Mouse (Mus musculus): ENCODE data around the gene Dbndd2. TPM values are rescaled to one million over a fixed set of nuclear protein-coding genes. Genes with fewer than 3 reads are reported as not detected.
A peak's percentile ranks its signal among the peaks of the same experiment; 100 is the strongest.

Dbndd2 gene
- polyA plus RNA-seq, 1 experiment from 2014 or later = 10.5 TPM

DNA sequence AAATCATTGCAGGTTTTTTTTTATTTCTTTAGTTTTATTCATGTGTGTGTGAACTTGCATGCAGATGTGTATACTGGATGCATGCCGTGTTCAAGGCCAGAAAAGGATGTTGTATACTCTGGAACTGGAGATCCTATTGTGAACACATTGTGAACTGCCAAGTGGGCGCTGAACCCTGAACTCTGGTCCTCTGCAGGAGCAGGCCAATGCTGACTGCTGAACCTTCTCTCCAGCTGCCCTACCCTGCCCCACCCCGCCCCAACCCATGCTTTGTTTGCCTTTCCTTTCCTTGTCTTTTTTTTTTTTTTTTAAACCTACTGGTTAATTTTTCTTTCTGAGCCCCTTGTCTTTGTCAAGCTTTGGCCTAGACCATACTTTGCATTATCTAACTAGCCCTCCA, 29.0 kb downstream of the Dbndd2 start:
- Histone ChIP-seq H3K4me2 (ENCODE audit: low read depth, low read length) (no peak overlapping the region), H3K9me3 (ENCODE audit: control insufficient read depth, low read length) (peaks cover 6% of the 10 kb centered on the region; the same call in 1 of the 2 replicates), H3K9ac (ENCODE audit: low read depth, low read length) (no peak overlapping the region), H3K4me3 (ENCODE audit: low read depth, low read length) (no peak overlapping the region), H3K36me3 (ENCODE audit: control insufficient read depth, insufficient read depth, low read length) (no peaks in the 10 kb centered on the region), H3K27ac (replicated peaks; ENCODE audit: low read depth, low read length) (no peak overlapping the region), H3K4me1 (ENCODE audit: control insufficient read depth, insufficient read depth, low read length) (peaks cover 5% of the 10 kb centered on the region; the same call in 1 of the 2 replicates), H3K27me3 (replicated peaks; ENCODE audit: control insufficient read depth, insufficient read depth, low read length) (no peaks in the 10 kb centered on the region)
- ATAC-seq (ENCODE audit: low read depth) (no peak), DNase-seq (ENCODE audit: low spot score) (no peak)
- WGBS = 88% methylated on average over 3 of the region's 3 CpGs

DNA sequence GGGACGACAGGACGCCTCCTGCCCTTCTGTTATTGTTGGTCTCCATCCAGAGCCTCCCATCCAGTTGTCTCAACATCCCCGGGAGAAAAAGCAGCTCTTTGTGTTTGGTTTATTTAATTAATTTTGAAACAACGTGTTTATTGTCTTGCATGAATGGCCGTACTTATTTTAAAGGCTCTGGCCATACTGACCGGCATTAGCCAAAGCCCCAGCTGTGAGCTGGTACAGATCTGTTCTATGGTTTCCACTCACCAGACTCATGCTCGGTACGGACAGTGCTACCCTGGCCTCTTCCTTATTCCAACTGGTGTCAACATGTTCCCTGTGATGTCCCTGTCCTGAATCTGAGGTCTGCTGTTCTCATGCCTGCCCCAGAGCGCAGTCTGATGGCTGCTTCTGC, 30.0 kb downstream of the Dbndd2 start:
- Histone ChIP-seq H3K27me3 (replicated peaks; ENCODE audit: control insufficient read depth, insufficient read depth, low read length) (no peaks in the 10 kb centered on the region), H3K9me3 (ENCODE audit: control insufficient read depth, low read length) (peaks cover 6% of the 10 kb centered on the region; the same call in 1 of the 2 replicates), H3K4me2 (ENCODE audit: low read depth, low read length) (no peak overlapping the region; the same call in 1 of the 2 replicates), H3K9ac (ENCODE audit: low read depth, low read length) (no peak overlapping the region), H3K36me3 (ENCODE audit: control insufficient read depth, insufficient read depth, low read length) (no peaks in the 10 kb centered on the region), H3K27ac (replicated peaks; ENCODE audit: low read depth, low read length) (peak overlapping the region; percentile 21; the same call in 1 of the 2 replicates), H3K4me3 (ENCODE audit: low read depth, low read length) (no peak overlapping the region), H3K4me1 (ENCODE audit: control insufficient read depth, insufficient read depth, low read length) (peaks cover 6% of the 10 kb centered on the region; the same call in 1 of the 2 replicates)
- DNase-seq (ENCODE audit: low spot score) (no peak), ATAC-seq (ENCODE audit: low read depth) (no peak)
- 70% methylated on average over 9 of the region's 9 CpGs for WGBS

DNA sequence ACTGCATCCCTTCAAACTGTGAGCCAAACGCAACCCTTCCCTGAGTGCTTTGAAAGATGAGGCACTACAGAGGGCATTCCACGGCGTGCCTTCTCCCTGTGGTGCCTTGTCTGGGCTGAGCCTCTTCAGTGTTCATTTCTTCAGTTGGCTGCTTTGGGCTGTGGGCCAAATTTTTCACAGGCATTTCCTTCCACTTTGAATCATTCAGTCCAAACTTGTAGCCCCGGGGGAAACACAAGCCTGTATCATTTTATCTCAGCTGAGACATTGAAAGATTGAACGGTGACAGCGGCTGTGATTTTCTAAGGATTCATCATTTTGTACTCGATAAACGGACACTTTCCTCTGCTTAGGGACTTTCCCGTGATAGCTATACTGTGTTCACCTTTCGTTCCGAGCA, 30.7 kb downstream of the Dbndd2 start:
- WGBS = 70% methylated on average over 11 of the region's 11 CpGs
- Histone ChIP-seq H3K4me3 (ENCODE audit: low read depth, low read length) (no peak overlapping the region), H3K4me2 (ENCODE audit: low read depth, low read length) (no peak overlapping the region), H3K9me3 (ENCODE audit: control insufficient read depth, low read length) (peaks cover 6% of the 10 kb centered on the region; the same call in 1 of the 2 replicates), H3K4me1 (ENCODE audit: control insufficient read depth, insufficient read depth, low read length) (peaks cover 13% of the 10 kb centered on the region), H3K27ac (replicated peaks; ENCODE audit: low read depth, low read length) (0 out of 2 replicates have a peak overlapping the region, but pooled peaks have one; percentile 21), H3K9ac (ENCODE audit: low read depth, low read length) (no peak overlapping the region), H3K27me3 (replicated peaks; ENCODE audit: control insufficient read depth, insufficient read depth, low read length) (no peaks in the 10 kb centered on the region), H3K36me3 (ENCODE audit: control insufficient read depth, insufficient read depth, low read length) (no peaks in the 10 kb centered on the region)
- DNase-seq (ENCODE audit: low spot score) (peak; percentile 65), ATAC-seq (ENCODE audit: low read depth) (peak; percentile 34; the same call in 1 of the 2 replicates)

DNA sequence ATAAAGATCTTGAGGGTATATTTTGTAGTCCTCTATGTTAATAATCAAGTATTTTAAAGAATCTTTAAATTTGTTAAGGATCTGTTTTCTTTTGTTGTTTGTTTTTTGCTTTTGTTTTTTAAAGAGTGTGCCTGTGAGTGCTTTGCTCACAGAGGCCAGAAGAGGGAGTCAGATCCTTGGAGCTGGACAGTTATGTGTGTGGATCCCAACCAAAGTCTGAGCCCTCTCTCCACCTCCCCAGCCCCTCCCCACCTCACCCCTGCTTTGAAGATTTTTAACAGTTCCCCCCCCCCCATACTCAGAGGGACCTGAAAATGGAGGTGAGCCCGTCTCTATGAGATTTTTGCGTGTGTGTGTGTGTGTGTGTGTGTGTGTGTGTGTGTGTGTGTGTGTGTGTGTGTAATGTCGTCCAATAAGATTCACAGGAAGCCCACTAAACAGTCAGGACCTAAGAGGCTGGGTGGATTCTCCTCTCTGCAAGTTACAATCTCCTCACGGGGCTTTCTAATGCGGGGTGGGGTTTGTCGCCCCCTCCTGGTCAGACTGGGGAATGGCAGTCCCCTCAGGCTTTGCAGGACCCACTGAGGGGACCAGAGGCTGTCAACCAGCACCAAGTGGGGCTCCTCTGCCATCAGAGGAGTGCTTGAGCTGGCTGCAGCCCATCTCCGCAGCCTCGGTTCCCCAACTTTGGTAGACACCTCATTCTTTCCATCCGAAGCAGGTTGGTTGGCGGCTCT, 31.7 kb downstream of the Dbndd2 start:
- Histone ChIP-seq H3K4me1 (ENCODE audit: control insufficient read depth, insufficient read depth, low read length) (peaks cover 19% of the 10 kb centered on the region), H3K27ac (replicated peaks; ENCODE audit: low read depth, low read length) (peak overlapping the region; percentile 52; the same call in 1 of the 2 replicates), H3K9ac (ENCODE audit: low read depth, low read length) (no peak overlapping the region), H3K4me3 (ENCODE audit: low read depth, low read length) (no peak overlapping the region), H3K4me2 (ENCODE audit: low read depth, low read length) (no peak overlapping the region), H3K9me3 (ENCODE audit: control insufficient read depth, low read length) (peaks cover 6% of the 10 kb centered on the region), H3K27me3 (replicated peaks; ENCODE audit: control insufficient read depth, insufficient read depth, low read length) (no peaks in the 10 kb centered on the region), H3K36me3 (ENCODE audit: control insufficient read depth, insufficient read depth, low read length) (no peaks in the 10 kb centered on the region)
- WGBS = 31% methylated on average over 10 of the region's 10 CpGs
- ATAC-seq (ENCODE audit: low read depth) = no peak
- DNase-seq (ENCODE audit: low spot score) = no peak

DNA sequence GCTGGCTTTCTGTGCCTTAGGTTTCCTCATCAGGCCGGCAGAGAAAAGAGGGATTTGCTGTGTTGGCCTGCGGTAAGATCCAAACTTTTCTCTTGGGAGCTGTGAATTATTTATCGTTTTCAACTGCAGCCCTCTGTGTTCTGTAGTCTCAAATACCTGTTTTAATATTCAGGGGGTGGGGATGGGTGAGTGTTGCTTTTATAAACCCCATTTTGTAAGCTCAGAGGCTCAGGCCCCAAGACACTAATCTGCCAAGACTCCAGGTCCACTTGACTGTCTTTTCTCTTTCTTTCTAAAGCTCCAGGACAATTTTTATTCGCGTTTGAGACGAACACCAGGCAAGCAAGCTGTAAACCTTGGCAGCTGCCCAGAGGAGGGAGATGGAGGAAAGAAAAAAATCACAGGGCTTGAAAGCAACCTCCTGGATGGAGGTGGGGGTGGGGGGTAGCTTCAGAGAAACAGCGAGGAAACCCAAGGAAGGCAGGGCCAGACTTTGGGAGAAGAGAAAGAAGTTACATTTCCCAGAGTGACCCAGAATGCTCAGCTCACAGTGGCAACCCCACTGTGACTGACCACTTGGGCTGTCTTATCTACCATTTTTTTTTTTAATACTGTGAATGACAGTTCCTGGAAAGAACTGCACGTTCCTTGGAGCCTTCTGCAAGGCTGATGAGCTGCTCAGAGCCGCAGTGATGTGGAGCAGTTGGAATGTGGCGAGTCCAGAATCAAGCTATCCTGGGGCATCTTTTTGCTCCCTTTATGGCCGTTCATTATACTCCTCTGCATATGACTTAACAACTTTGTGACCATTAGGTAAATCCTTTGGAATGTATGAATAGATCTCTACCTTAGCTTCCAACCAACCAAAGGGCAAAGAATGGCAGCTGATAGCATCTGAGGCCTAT, 32.6 kb downstream of the Dbndd2 start:
- ATAC-seq (ENCODE audit: low read depth) (no peak), DNase-seq (ENCODE audit: low spot score) (peak; percentile 73)
- Histone ChIP-seq H3K27ac (replicated peaks; ENCODE audit: low read depth, low read length) (peak overlapping the region; percentile 61; the same call in 1 of the 2 replicates), H3K4me3 (ENCODE audit: low read depth, low read length) (no peak overlapping the region), H3K9ac (ENCODE audit: low read depth, low read length) (no peak overlapping the region), H3K4me2 (ENCODE audit: low read depth, low read length) (no peak overlapping the region), H3K36me3 (ENCODE audit: control insufficient read depth, insufficient read depth, low read length) (no peaks in the 10 kb centered on the region), H3K27me3 (replicated peaks; ENCODE audit: control insufficient read depth, insufficient read depth, low read length) (no peaks in the 10 kb centered on the region), H3K4me1 (ENCODE audit: control insufficient read depth, insufficient read depth, low read length) (peaks cover 19% of the 10 kb centered on the region), H3K9me3 (ENCODE audit: control insufficient read depth, low read length) (peaks cover 11% of the 10 kb centered on the region)
- 42% methylated on average over 11 of the region's 11 CpGs for WGBS

DNA sequence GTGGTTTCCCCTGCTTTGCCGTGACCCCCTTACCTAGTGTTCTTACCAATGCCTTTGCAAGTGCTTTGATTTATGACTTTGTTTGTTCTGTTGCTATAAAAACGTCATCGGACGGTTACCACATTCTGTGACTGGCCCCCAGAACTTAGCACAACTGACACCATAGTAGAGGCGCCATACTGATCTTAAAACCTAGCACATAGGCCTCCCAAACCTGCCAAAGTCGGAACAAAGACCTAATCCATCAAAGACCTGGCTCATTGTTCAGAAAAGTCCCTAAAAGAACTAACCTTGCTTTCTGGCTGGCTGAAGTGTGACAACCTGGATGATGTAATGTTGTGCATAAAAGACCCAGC, 33.2 kb downstream of the Dbndd2 start:
- ATAC-seq (ENCODE audit: low read depth) = no peak
- WGBS = 63% methylated on average over 6 of the region's 6 CpGs
- H3K4me3 ChIP-seq (ENCODE audit: low read depth, low read length) = no peak overlapping the region
- H3K27ac ChIP-seq (replicated peaks; ENCODE audit: low read depth, low read length) = peak overlapping the region; percentile 61; the same call in 1 of the 2 replicates
- H3K27me3 ChIP-seq (replicated peaks; ENCODE audit: control insufficient read depth, insufficient read depth, low read length) = no peaks in the 10 kb centered on the region
- peaks cover 11% of the 10 kb centered on the region for H3K9me3 ChIP-seq (ENCODE audit: control insufficient read depth, low read length)
- H3K4me1 ChIP-seq (ENCODE audit: control insufficient read depth, insufficient read depth, low read length) = peaks cover 19% of the 10 kb centered on the region
- H3K36me3 ChIP-seq (ENCODE audit: control insufficient read depth, insufficient read depth, low read length) = no peaks in the 10 kb centered on the region
- DNase-seq (ENCODE audit: low spot score) = no peak
- H3K4me2 ChIP-seq (ENCODE audit: low read depth, low read length) = no peak overlapping the region
- H3K9ac ChIP-seq (ENCODE audit: low read depth, low read length) = no peak overlapping the region

DNA sequence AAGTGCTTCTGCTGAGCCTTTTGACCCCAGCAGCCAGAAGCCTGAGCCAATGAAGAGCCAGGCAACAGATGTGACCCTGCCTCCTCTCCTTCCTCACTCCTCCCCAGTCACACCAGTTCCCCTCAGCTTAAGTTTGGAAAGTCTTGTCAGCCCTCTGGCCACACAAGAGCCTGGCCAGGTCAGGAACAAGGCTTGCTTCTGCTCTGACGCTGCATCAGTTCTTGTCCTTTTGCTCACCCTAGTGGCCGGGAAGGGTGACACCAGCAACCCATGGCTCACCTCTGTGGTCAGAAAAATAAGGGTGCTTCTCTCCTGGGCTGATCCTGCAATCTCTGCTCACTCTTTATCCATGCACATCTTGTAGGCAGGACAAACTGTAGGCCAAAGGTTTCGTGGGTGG, 34.9 kb downstream of the Dbndd2 start:
- Histone ChIP-seq H3K4me1 (ENCODE audit: control insufficient read depth, insufficient read depth, low read length) (peaks cover 19% of the 10 kb centered on the region), H3K27ac (replicated peaks; ENCODE audit: low read depth, low read length) (no peak overlapping the region), H3K36me3 (ENCODE audit: control insufficient read depth, insufficient read depth, low read length) (no peaks in the 10 kb centered on the region), H3K4me2 (ENCODE audit: low read depth, low read length) (no peak overlapping the region), H3K27me3 (replicated peaks; ENCODE audit: control insufficient read depth, insufficient read depth, low read length) (no peaks in the 10 kb centered on the region), H3K4me3 (ENCODE audit: low read depth, low read length) (no peak overlapping the region), H3K9ac (ENCODE audit: low read depth, low read length) (no peak overlapping the region), H3K9me3 (ENCODE audit: control insufficient read depth, low read length) (peaks cover 11% of the 10 kb centered on the region)
- DNase-seq (ENCODE audit: low spot score) = peak; percentile 65
- WGBS = 17% methylated on average over 3 of the region's 3 CpGs
- no peak for ATAC-seq (ENCODE audit: low read depth)

DNA sequence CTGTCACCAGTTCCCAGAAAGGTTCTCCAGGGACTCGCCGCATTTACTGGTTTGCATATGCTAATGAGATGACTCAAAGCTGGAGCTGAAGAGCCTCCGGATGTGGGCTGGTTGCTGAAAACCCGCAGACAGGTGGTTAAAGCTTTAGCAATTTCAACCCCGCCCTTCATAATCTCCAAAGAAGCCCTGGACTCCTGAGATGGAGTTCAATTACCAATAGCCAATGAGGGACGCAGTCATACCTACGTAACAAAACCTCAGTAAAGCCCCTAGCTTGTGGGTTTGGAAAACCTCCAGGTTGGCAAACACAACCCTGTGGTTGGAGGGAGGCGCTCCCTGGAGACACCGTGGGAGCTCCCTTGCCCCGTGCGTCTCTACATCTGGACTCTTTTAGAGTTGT, 35.9 kb downstream of the Dbndd2 start:
- Histone ChIP-seq H3K36me3 (ENCODE audit: control insufficient read depth, insufficient read depth, low read length) (no peaks in the 10 kb centered on the region), H3K9ac (ENCODE audit: low read depth, low read length) (peak overlapping the region; percentile 20; the same call in 1 of the 2 replicates), H3K27me3 (replicated peaks; ENCODE audit: control insufficient read depth, insufficient read depth, low read length) (no peaks in the 10 kb centered on the region), H3K9me3 (ENCODE audit: control insufficient read depth, low read length) (peaks cover 5% of the 10 kb centered on the region), H3K4me3 (ENCODE audit: low read depth, low read length) (peak overlapping the region; percentile 3; the same call in 1 of the 2 replicates), H3K4me1 (ENCODE audit: control insufficient read depth, insufficient read depth, low read length) (peaks cover 19% of the 10 kb centered on the region), H3K4me2 (ENCODE audit: low read depth, low read length) (peak overlapping the region; percentile 11), H3K27ac (replicated peaks; ENCODE audit: low read depth, low read length) (peak overlapping the region; percentile 63)
- DNase-seq (ENCODE audit: low spot score) (peak; percentile 89), ATAC-seq (ENCODE audit: low read depth) (peak; percentile 86)
- 11% methylated on average over 11 of the region's 11 CpGs for WGBS

Data from embryonic facial prominence, embryonic 14.5 days (tissue).